Mouse (Mus musculus) layer of hippocampus, adult 11-12 months (tissue): ENCODE data around the gene Slc39a12.

Experiments used
- DNase-seq: peaks from one replicate; pipeline ENCODE4 v3.0.0; 2022; ENCODE audit warnings: low spot score

The Slc39a12 gene

DNA sequence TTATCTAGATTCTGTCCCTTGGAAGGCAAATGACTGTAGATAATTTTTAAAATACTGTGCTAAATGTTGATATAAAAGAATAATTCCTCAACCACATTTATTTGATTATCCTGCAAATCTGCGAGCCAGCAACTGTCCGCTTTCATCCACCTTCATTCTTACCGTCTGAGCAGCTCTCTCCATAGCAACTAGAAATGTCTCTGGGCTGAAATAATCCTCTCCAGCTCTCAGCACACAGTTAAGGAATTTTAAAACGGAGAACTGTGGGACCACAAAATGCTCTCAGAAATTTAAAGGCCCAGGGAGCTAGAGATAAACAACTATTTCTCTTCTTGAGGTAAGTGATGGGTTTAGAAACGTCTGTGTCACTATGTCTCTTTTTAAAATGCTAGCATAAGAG lies at the start of gene Slc39a12:
TSS of gene Slc39a12 (plus strand) at position 155 of the 400 bp plus-strand sequence.
- no peak for DNase-seq

DNA sequence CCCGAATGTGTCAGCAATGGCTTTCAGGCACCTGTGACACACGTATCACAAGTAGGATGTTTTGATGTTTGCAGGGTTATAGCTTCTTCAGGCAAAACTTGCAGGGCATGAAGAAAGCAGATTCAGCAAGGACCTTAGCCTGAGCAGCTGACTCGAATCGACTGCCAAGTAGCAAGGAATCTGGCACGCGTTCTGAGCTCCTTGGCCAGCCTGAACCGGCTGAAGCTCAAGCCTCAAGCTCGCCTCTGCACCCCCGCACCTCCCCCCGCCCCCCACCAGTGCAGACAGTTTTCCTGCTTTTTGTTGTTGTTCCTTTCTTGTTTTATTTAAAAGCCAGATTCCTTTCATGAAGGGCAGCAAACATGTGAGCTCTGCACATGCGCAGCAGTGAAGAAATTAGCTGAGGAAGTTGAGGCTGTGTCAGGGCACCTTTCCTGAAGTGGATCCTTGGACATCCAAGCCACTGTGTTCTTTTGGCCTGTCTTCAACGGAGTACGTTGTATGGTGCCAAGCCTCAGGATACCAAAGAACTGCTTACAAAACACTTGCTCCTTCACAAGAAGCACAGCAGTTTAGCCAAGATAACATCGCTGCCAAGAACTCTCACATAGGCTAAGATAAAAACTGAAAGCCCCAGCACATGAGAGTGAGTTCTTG lies 46.3 kb upstream of the Slc39a12 start:
- peak; percentile 69 for DNase-seq

DNA sequence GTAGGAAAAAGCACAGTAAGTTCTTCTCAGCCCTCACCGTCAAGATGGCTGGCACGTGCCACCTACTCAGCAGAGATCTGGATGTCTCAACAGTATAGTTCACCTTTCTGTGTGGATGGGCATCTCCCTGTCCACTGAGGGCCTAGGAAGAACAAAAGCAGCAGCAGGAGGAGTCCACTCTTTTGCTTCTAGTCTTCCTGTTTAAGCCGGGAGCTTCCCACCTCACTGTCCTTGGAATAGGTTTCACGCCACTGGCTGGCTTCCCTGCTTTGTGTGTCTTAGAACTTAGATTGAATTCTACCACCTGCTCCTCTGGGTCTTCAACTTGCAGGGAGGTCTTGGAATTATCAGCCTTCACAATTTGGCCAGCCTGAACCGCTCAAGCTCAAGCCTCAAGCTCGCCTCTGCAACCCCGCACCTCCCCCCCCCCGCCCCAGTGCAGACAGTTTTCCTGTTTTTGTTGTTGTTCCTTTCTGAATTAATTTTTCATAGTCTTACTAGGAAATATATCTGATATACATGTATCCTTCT lies 45.7 kb upstream of the Slc39a12 start:
- no peak for DNase-seq

DNA sequence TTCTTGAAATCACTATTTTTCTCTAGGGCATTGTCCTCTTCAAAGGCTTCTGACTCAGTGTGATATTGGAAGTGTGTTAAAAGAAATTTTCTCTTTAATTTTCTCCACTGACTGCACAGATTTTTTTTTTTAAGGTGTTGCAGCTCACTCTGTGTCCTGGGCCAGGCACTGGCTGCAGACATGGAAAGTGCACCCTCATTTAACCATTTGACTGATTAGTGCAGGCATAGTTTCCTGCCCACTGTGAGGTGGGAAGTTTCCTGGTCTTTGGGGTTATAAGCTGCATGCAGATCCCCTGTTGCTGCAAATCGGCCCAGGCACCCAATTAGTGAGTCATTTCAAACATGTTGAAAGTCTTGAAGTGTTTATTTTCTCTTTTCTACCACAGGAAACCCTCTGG lies 740 bp downstream of the Slc39a12 start:
- DNase-seq, result no peak

DNA sequence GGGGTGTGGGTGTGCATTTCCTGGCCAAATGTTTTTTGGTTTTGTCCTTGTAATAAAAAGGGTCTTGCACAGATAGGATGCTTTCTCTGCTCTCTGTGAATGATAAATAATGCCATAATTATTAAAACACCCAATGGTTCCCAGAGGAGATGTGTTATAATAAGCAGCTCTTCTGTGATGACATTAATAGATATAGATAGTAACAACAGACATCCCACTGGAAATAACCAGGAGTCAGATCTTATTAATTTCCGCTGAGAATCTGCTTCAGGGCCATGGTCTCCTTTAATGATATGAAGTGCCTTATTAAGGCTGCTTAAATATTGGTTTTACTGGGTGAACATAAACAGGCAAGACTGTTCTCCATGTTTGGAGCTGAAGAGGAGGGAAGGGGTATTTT lies 2.8 kb downstream of the Slc39a12 start:
- DNase-seq, result no peak

DNA sequence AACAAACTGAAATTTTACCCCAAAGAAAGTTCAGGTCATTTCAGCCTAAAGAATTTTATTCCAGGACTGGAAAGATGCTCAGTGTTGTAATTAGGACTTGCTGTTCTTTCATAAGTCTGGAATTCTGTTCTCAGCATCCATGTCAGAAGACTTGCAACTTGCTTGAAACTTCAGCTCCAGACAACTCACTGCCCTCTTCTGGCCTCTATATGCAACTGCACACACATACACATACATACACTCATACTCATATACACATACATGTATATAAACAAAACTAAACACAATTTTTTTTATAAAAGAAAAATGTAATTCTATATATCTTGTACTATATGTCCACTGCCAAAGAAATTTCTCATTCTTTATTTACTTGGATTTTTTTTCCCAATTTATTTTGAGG lies 14.9 kb downstream of the Slc39a12 start:
- DNase-seq, result no peak

DNA sequence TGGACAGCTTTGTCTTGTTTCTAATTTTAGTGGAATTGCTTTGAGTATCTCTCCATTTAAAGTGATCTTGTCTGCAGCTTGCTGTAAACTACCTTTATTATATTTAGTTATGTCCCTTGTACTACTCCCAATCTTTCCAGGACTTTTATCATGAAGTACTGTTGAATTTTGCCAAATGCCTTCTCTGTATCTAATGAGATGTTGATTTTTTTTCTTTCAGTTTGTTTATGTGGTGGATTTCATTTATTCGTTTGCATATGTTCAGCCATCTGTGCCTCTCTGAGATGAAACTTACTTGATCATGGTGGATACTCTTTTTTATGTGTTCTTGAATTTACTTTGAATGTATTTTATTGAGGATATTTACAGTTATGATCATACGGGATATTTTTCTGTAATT lies 40.9 kb downstream of the Slc39a12 start:
- DNase-seq, result no peak

DNA sequence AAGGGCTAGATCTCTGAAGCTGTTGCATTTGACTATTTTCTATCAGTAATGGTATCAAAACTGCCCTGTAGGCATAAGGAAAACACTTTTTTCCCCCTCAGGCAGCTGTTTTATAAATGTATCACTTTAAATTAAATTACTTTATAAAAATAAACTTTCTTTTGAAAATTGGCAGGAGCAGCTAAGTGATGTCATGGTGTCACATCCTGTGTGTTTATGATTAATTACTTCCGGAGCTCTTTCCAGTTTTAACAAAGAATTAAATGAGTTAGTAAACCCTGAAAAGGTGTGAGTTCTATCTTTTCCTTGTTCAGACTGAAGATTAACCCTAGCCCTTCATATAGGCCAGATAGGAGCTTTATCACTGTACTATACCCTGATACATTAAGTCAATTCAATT lies 59.2 kb downstream of the Slc39a12 start:
- DNase-seq, result no peak

DNA sequence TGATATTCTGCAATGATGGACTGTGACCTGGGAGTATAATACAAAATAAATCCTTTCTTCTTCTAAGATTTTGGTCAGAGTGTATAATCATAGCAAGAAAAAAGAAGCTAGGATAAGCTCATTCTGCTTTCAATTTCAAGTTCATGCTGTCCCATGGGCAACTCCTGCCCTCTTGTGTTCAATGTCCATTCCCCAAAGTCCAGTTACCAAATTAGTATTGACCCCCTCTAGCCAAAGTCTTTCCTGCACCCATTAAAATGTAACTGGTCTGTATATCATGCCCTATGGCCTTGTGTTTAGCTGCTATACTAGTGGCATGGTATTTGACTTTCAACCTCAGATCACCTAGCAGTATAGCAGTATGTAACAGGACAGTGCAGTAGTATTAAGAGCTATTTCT lies 62.8 kb downstream of the Slc39a12 start:
- DNase-seq, result no peak

DNA sequence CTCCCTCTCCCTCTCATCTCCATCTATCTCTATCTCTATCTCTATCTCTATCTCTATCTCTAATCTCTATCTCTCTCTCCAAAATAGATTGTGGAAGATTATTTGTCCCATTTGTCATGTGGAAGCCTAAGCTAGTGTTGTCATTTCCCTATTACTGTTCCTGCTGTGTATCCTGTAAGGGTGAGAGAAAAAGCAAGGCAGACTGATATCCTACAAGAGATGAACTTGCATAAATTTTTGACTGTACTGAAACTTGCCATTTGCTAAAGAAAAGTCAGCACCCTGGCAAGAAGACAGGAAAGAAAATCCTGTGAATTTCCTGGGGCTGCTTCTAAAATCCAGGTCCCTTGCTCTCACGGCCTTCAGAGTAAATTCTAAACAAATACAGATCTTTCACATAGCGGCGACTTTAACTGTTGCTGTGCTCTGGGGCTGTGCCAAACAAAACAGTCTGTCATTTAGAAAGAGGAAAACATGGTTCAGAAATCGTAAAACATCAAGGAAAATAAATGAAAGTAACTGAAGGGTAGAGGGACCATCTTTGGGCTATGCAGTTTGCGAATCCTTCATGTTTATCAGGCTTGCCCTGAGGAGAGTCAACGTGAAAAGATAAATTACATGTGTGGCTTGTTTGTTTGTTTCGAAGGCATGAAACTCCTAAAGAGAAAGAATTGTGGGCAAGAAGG lies 67.0 kb downstream of the Slc39a12 start:
- no peak for DNase-seq

DNA sequence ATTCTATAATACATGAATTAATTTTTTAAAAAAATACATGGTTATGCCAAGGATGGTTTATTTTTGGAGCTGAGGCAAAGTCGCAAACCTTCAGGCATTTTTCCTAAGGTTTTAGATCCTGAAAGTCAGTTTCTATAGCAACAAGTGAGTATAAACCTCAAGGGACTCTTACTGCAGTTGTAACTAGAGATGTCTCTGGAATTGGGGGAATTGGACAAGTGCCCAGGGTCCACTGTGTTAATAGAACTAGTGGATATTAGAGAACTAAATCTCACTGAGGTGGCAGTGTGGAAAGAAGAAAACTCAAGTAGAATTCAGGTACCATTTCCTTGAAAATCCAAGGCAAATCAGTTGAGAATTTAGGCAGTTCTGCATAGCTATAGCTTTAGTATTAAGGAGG lies 76.3 kb downstream of the Slc39a12 start:
- no peak for DNase-seq

DNA sequence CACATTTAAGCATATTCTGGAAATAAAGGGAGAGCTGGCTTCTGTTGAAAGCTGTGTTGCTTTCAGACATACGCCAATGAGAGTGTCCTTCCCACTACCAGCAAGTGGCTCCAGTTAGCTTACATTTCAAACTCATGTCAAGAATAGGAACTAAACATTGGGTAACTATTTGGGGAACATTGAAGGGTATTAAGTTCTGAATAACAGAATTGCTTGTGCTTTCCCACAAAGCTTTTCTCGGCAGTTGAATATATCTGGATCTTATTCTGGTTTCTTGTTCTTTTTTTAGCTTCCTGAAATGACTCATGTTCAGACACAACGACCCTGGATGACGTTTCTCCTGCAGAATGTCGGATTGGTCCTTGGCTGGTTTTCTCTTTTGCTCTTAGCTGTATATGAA lies 106.0 kb downstream of the Slc39a12 start:
- no peak for DNase-seq

DNA sequence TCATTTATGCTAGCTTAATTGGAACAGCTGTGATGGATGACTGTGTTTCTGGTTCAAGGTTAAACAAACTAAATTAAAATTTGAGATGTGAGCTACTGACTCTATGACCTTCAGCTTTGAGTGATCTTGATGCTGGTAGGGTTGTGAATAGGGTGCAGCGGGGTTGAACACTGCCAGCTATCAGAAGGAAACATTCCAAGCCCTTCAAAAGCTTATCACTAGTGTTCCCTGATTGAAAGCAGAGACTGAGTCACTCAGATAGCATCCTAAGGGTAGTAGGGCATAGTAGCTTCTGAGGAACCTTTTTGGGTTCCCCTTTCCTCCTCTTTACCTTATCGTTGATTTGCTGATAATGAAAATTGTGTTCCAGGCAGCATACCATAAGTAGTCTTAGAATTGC lies 108.0 kb downstream of the Slc39a12 start:
- DNase-seq, result no peak

DNA sequence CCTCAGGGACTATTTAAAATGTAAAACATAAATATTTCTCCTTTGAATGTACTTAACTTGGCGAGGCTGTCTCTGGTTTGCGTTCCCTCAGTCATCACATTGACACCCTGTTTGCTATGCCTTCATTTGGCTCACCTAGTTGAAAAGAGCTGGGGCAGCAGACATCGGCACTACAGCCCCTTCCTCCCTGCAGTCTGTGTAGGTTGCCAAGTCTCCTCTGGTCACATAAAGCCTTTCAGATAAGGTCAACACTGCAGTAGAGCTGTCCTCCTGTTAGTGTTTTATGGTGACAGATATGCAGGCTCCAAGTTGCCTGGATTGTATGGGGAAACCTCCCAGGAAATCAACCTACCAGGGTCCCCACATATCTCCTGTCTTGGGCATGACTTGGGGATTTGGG lies 114.4 kb downstream of the Slc39a12 start:
- no peak for DNase-seq

DNA sequence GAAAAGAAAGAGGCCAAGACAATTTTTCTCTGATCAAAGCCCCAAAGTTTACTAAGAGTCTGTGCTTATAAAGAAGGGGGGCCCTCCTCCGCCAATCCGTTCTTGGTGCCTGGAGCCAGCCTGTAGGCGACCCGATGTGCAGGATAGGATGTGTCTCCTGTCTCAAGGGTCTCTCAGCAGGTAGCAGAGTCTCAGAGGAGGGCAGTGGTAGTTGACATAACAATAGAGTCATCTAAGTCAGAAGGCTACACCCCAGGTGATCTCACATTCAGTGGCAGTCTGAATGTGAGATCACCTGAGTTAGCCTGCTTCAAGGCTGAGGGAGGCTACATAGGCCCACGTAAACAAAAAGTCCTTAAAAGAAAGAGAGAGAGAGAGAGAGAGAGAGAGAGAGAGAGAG lies 130.1 kb downstream of the Slc39a12 start:
- DNase-seq, result no peak

DNA sequence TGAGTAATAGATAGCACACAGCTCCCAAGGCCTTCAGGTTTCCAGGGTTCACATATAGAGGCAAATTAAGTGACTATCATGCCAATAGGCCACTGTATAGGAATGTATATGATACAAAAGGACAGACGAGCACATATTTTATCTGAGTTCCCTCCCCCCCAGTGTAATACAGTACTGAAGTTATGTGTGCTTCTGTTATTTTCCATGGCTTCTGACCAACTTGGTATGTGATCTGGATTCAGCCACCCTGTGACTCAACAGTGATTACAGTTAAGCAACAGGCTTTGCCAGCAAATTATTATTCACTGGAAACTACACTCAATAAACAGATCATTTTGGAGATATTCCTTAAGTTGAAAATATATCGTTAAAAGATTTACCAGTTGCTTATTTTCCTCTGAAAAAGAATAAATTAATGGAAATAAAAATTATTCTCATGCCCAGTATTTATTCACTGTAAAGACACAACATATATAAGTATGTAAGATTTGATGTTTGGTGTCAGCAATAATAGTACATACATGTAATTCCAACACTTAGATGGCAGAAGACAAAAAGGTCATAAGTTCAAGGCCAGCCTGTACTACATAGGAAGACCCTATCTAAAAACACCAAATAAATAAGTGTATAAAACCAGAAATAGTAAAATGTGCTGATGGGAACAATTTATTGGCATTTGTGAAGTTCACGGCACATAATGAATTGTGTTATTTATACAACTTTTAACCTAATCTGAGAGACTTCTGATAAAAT lies 146.4 kb downstream of the Slc39a12 start:
- DNase-seq, result no peak

DNA sequence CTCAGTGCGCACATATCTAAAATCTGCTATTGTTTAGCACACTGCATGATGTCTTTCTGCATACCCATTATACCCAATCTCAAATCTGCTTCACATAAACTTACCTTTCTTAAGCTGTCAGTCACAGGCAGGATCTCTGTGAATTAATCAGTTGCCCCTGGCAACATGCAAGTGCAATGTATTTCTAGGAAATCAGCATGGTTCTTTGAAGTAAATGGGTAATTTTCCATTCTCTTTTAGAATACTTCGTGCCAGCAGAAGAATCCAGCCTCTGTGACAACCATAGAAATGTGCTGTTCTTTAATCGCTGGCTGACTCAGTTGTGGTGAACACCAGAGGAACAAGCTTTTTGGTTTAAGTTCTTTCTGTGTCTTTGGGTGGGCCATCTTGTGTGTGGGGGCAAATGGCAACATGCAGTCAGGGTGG lies 147.1 kb downstream of the Slc39a12 start:
- DNase-seq, result peak; percentile 8

DNA sequence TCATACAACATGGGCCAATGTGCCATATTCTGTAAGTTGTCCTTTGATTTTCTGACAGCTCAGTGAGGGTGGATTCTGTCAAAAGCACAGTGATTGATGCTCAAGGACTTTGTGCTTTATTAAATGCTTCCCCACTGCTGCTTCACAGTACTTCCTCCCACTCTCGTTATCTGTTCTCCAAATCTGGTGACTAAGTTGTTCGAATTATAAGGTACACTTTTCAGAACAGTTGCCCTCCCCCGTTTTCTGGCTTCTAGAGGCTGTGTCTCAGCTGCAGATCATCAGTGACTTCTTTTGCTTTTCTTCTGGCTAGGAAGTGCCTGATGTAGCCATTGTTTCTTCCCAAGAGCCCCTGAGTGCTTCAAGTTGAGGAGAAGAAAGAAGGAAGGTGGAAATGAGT lies 149.7 kb downstream of the Slc39a12 start:
- DNase-seq, result peak; percentile 31

DNA sequence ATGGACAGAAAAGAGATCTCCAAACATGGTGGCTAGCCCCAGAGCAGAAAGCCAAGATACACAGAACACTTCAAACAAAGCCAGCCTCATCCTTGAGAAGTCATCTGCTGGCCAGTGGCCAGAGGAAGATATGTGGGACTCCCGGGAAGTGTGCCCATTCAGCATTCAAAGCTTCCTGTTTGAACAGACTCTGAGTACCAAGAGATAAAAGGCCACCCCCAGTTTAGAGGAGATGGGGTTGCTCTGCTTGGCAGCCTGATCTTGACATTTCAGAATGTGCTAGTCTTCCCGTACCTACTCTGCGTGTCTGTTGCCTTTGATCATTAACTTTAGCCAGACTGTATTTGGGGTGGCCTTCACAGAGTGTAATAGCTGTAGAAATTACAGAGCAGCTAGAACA lies 155.2 kb downstream of the Slc39a12 start:
- DNase-seq, result peak; percentile 14

DNA sequence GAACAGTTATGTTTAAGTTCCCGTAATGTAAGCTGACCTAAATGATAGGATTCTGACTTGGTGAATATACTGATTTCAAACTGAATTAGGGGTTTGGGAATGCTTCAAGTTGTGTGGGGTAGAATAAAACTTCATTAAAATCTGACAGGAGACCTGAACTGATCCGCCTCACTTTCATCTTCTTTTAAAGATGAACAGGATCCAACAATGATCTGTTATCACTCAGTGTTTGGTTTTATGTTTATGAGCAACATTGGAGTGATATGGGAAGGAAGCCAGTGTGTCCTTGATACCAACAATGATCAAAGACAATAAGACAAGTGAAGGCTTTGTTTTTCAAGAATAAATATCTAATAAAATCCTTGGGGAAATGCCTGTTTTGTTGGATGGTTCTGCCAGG lies 155.7 kb downstream of the Slc39a12 start:
- DNase-seq, result no peak
